Mouse (Mus musculus): ENCODE measurements around the gene Chrm1. TPM values are rescaled to one million over a fixed set of nuclear protein-coding genes. Genes with fewer than 3 reads are reported as not detected.

Gene Chrm1
- polyA plus RNA-seq, 1 experiment = not detected

GRCm38 (mm10) chr19:8703571-8703970 lies 40.0 kb downstream of the Chrm1 start:
- no peaks in the 10 kb centered on the region for H3K79me2 ChIP-seq (ENCODE audit: control insufficient read depth, insufficient read depth)
- no peak overlapping the region for H3ac ChIP-seq (ENCODE audit: control insufficient read depth, insufficient read length)
- H3K4me2 ChIP-seq (ENCODE audit: low read depth) = no peak overlapping the region
- no peaks in the 10 kb centered on the region for H3K27me3 ChIP-seq (ENCODE audit: control insufficient read depth, insufficient read depth, insufficient read length)
- H3K4me3 ChIP-seq = no peak overlapping the region
- peaks cover 19% of the 10 kb centered on the region for H3K36me3 ChIP-seq (ENCODE audit: control insufficient read depth, insufficient read depth)
- TF ChIP-seq POLR2A (IDR thresholded peaks at IDR 0.05; ENCODE audit: insufficient read length, low read depth) (no peak), REST (IDR thresholded peaks at IDR 0.05; ENCODE audit: insufficient read depth, insufficient read length) (no peak), MYOG (IDR thresholded peaks at IDR 0.05; ENCODE audit: control insufficient read depth in 1 of 3, insufficient read depth in 1 of 3, insufficient read length in 2 of 3, low read depth in 2 of 3) (no peak), CEBPB (IDR thresholded peaks at IDR 0.05; ENCODE audit: insufficient read depth, poor library complexity, severe bottlenecking) (no peak), USF1 (IDR thresholded peaks at IDR 0.05; ENCODE audit: low read depth) (no peak), POLR2AphosphoS2 (IDR thresholded peaks at IDR 0.05; ENCODE audit: insufficient read length, low read depth) (no peak), TCF12 (IDR thresholded peaks at IDR 0.05; ENCODE audit: insufficient read depth, poor library complexity, severe bottlenecking) (no peak), TCF3 (IDR thresholded peaks at IDR 0.05; ENCODE audit: insufficient read length, low read depth) (no peak), MYOD1 (IDR thresholded peaks at IDR 0.05; ENCODE audit: control insufficient read depth in 1 of 3, insufficient read length in 2 of 3, low read depth in 2 of 3) (no peak), MAX (IDR thresholded peaks at IDR 0.05; ENCODE audit: low read depth) (no peak), SRF (IDR thresholded peaks at IDR 0.05; ENCODE audit: control insufficient read depth, insufficient read length, low read depth) (no peak), E2F4 (IDR thresholded peaks at IDR 0.05; ENCODE audit: insufficient read depth) (no peak)

- peaks cover 35% of the 10 kb centered on the region for H3K36me3 ChIP-seq (ENCODE audit: control insufficient read depth, insufficient read depth)
- no peaks in the 10 kb centered on the region for H3K27me3 ChIP-seq (ENCODE audit: control insufficient read depth, insufficient read depth, insufficient read length)
- H3ac ChIP-seq (ENCODE audit: control insufficient read depth, insufficient read length) = no peak overlapping the region
- TF ChIP-seq MAX (IDR thresholded peaks at IDR 0.05; ENCODE audit: low read depth) = no peak
- TF ChIP-seq POLR2A (IDR thresholded peaks at IDR 0.05; ENCODE audit: insufficient read length, low read depth) = peak; percentile 43
- no peak for TF ChIP-seq REST (IDR thresholded peaks at IDR 0.05; ENCODE audit: insufficient read depth, insufficient read length)
- peak; percentile 85 for TF ChIP-seq POLR2AphosphoS2 (IDR thresholded peaks at IDR 0.05; ENCODE audit: insufficient read length, low read depth)
- peaks cover 9% of the 10 kb centered on the region for H3K79me2 ChIP-seq (ENCODE audit: control insufficient read depth, insufficient read depth)
- no peak overlapping the region for H3K4me3 ChIP-seq
- H3K4me2 ChIP-seq (ENCODE audit: low read depth) = no peak overlapping the region
Observed at GRCm38 (mm10) chr19:8705026-8705708, 41.6 kb downstream of the Chrm1 start.

GRCm38 (mm10) chr19:8706132-8706667 lies 42.6 kb downstream of the Chrm1 start:
- Histone ChIP-seq H3K36me3 (ENCODE audit: control insufficient read depth, insufficient read depth) (peaks cover 45% of the 10 kb centered on the region), H3ac (ENCODE audit: control insufficient read depth, insufficient read length) (no peak overlapping the region), H3K4me2 (ENCODE audit: low read depth) (no peak overlapping the region), H3K79me2 (ENCODE audit: control insufficient read depth, insufficient read depth) (peaks cover 19% of the 10 kb centered on the region), H3K4me3 (no peak overlapping the region), H3K27me3 (ENCODE audit: control insufficient read depth, insufficient read depth, insufficient read length) (no peaks in the 10 kb centered on the region)
- TF ChIP-seq POLR2A (IDR thresholded peaks at IDR 0.05; ENCODE audit: insufficient read length, low read depth) = peak; percentile 45
- peak; percentile 96 for TF ChIP-seq POLR2AphosphoS2 (IDR thresholded peaks at IDR 0.05; ENCODE audit: insufficient read length, low read depth)
- no peak for TF ChIP-seq SRF (IDR thresholded peaks at IDR 0.05; ENCODE audit: control insufficient read depth, insufficient read length, low read depth)

GRCm38 (mm10) chr19:8706930-8707329 lies 43.3 kb downstream of the Chrm1 start:
- no peak for TF ChIP-seq POLR2AphosphoS2 (IDR thresholded peaks at IDR 0.05; ENCODE audit: insufficient read length, low read depth)
- TF ChIP-seq TCF3 (IDR thresholded peaks at IDR 0.05; ENCODE audit: insufficient read length, low read depth) = no peak
- TF ChIP-seq TCF12 (IDR thresholded peaks at IDR 0.05; ENCODE audit: insufficient read depth, poor library complexity, severe bottlenecking) = no peak
- TF ChIP-seq MAX (IDR thresholded peaks at IDR 0.05; ENCODE audit: low read depth) = no peak
- no peak for TF ChIP-seq MYOG (IDR thresholded peaks at IDR 0.05; ENCODE audit: control insufficient read depth in 1 of 3, insufficient read depth in 1 of 3, insufficient read length in 2 of 3, low read depth in 2 of 3)
- no peak for TF ChIP-seq POLR2A (IDR thresholded peaks at IDR 0.05; ENCODE audit: insufficient read length, low read depth)
- no peak for TF ChIP-seq REST (IDR thresholded peaks at IDR 0.05; ENCODE audit: insufficient read depth, insufficient read length)
- no peak for TF ChIP-seq MYOD1 (IDR thresholded peaks at IDR 0.05; ENCODE audit: control insufficient read depth in 1 of 3, insufficient read length in 2 of 3, low read depth in 2 of 3)
- TF ChIP-seq E2F4 (IDR thresholded peaks at IDR 0.05; ENCODE audit: insufficient read depth) = no peak
- no peak for TF ChIP-seq SRF (IDR thresholded peaks at IDR 0.05; ENCODE audit: control insufficient read depth, insufficient read length, low read depth)
- TF ChIP-seq USF1 (IDR thresholded peaks at IDR 0.05; ENCODE audit: low read depth) = no peak
- TF ChIP-seq CEBPB (IDR thresholded peaks at IDR 0.05; ENCODE audit: insufficient read depth, poor library complexity, severe bottlenecking) = no peak
- H3K27me3 ChIP-seq (ENCODE audit: control insufficient read depth, insufficient read depth, insufficient read length) = no peaks in the 10 kb centered on the region
- H3K79me2 ChIP-seq (ENCODE audit: control insufficient read depth, insufficient read depth) = peaks cover 26% of the 10 kb centered on the region
- H3K4me2 ChIP-seq (ENCODE audit: low read depth) = no peak overlapping the region
- H3K36me3 ChIP-seq (ENCODE audit: control insufficient read depth, insufficient read depth) = peaks cover 53% of the 10 kb centered on the region
- H3K4me3 ChIP-seq = no peak overlapping the region
- no peak overlapping the region for H3ac ChIP-seq (ENCODE audit: control insufficient read depth, insufficient read length)

- H3ac ChIP-seq (ENCODE audit: control insufficient read depth, insufficient read length) = no peak overlapping the region
- H3K4me2 ChIP-seq (ENCODE audit: low read depth) = no peak overlapping the region
- no peak overlapping the region for H3K4me3 ChIP-seq
- H3K36me3 ChIP-seq (ENCODE audit: control insufficient read depth, insufficient read depth) = peaks cover 59% of the 10 kb centered on the region
- H3K79me2 ChIP-seq (ENCODE audit: control insufficient read depth, insufficient read depth) = peaks cover 45% of the 10 kb centered on the region
- H3K27me3 ChIP-seq (ENCODE audit: control insufficient read depth, insufficient read depth, insufficient read length) = no peaks in the 10 kb centered on the region
- TF ChIP-seq POLR2AphosphoS2 (IDR thresholded peaks at IDR 0.05; ENCODE audit: insufficient read length, low read depth) = peak; percentile 58
- no peak for TF ChIP-seq TCF12 (IDR thresholded peaks at IDR 0.05; ENCODE audit: insufficient read depth, poor library complexity, severe bottlenecking)
- TF ChIP-seq POLR2A (IDR thresholded peaks at IDR 0.05; ENCODE audit: insufficient read length, low read depth) = peak; percentile 47
Observed at GRCm38 (mm10) chr19:8708954-8709353, 45.4 kb downstream of the Chrm1 start.

Measured in myocyte (in vitro differentiated cells).